Mouse (Mus musculus) kidney, postnatal 0 days (tissue): Measurements from ENCODE around the gene Clptm1. TPM values are rescaled to one million over a fixed set of nuclear protein-coding genes. Genes with fewer than 3 reads are reported as not detected.

ENCODE experiments used
- ATAC-seq: fragments of 200-750 bp; cut with Nextera tagmentation; replicated peaks from 2 replicates; pipeline ENCODE4 v1.8.0; 2017; ENCODE audit warnings: low read depth, moderate number of reproducible peaks, moderate TSS enrichment, moderate library complexity; ENCODE audit not compliant: low FRiP score
- DNase-seq: peaks from one replicate; pipeline ENCODE4 v3.0.0-alpha.2; 2016; ENCODE audit warnings: low spot score
- H3K27ac ChIP-seq: fragments of 300-500 bp; sonication (generic); 2 replicates; pipeline ENCODE4 v1.5.1; 2014; ENCODE audit warnings: mild to moderate bottlenecking
- H3K27me3 ChIP-seq: fragments of 300-500 bp; sonication (generic); 2 replicates; pipeline ENCODE4 v1.6.1; 2014; ENCODE audit warnings: low read length, mixed read lengths; ENCODE audit not compliant: insufficient read depth
- H3K36me3 ChIP-seq: fragments of 300-500 bp; sonication (generic); 2 replicates; pipeline ENCODE4 v1.6.1; 2014; ENCODE audit warnings: low read length, mixed read lengths; ENCODE audit not compliant: insufficient read depth
- H3K4me1 ChIP-seq: fragments of 300-500 bp; sonication (generic); replicated peaks from 2 replicates; pipeline ENCODE4 v1.6.1; 2014; ENCODE audit warnings: antibody characterized with exemption, low read length, mixed read lengths; ENCODE audit not compliant: insufficient read depth
- H3K4me2 ChIP-seq: fragments of 300-500 bp; sonication (generic); 2 replicates; pipeline ENCODE4 v1.6.1; 2014; ENCODE audit warnings: mild to moderate bottlenecking, low read length, moderate library complexity, mixed read lengths
- H3K4me3 ChIP-seq: fragments of 300-500 bp; sonication (generic); replicated peaks from 2 replicates; pipeline ENCODE4 v1.5.1; 2014; ENCODE audit warnings: low read depth, low read length
- H3K9ac ChIP-seq: fragments of 300-500 bp; sonication (generic); 2 replicates; pipeline ENCODE4 v1.6.1; 2014; ENCODE audit warnings: low read depth, low read length
- H3K9me3 ChIP-seq: fragments of 300-500 bp; sonication (generic); replicated peaks from 2 replicates; pipeline ENCODE4 v1.6.1; 2016; ENCODE audit warnings: low read length, inconsistent platforms, mixed read lengths
- CTCF ChIP-seq: IDR thresholded peaks from 2 replicates; pipeline ENCODE4 v1.5.1; 2016; ENCODE audit warnings: antibody characterized with exemption, low read depth, mild to moderate bottlenecking, moderate library complexity
- WGBS: fragments of 180-500 bp; shearing (Covaris S2); extraction: QIAGEN DNeasy Blood & Tissue Kit; methylation state at CpG from one replicate; pipeline ENCODE4 v1.1.7; 2014; 5-methylcytosine and 5-hydroxymethylcytosine counted together
- polyA plus RNA-seq: library from polyadenylated mRNA; unstranded; fragments of >200 nt; fragmentation: Nextera tagmentation; extraction: Ambion mirVana; gene quantifications from 2 replicates; pipeline ENCODE4 v1.2.1, GENCODE M21; 2015

The Clptm1 gene
- polyA plus RNA-seq = 96.9 and 97.8 TPM in 2 replicates

DNA sequence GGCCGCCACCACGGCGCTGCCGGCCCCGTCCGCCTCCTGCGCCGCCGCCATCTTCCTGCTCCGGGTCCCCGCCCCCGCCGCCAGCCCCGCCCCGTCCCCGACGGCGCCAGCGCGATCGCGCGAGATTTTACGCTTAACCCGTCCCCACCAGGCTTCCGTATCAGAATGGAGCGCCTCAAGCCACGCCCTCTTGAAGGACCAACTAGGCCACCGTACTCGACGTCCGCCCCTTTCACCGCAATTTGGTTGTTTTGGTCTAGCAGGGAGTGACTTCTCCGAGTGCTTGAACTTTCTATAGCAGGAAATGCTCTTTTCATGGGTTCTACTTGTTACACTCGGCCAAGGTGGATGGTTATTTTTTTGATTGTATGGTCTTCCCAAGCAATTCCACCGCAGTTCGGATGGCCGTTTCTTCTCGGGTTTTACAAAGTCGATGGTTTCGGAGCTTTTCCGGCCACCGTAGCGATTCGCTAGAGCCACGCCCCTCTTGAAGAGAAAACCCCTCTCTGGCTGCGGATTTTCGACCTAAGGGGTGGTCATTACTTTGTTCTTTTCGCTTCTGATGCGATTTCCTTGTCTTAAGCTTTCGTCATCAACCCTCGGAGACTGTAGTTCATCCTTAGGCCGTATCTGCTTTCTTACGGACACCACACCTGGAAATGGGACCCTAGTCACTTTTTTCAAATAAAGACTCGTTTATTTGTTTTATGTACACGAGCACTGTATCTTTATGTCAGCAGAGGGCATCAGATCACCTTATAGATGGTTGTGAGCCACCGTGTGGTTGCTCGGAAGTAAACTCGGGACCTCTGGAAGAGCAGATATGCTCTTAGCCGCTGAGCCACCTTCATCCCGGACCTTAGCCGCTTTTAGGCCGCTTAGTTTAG, at the start of gene Clptm1:
Clptm1 (minus strand) TSS at position 79 of the 887 bp plus-strand sequence.
- peaks cover 13% of the 10 kb centered on the region for H3K4me1 ChIP-seq
- WGBS = 1% methylated on average over 59 of the region's 63 CpGs
- peak within 1 kb of the TSS; percentile 98 for H3K9ac ChIP-seq
- peak; percentile 72 for TF ChIP-seq CTCF
- peaks cover 4% of the 10 kb centered on the region for H3K36me3 ChIP-seq
- ATAC-seq (peak; percentile 90), DNase-seq (peak; percentile 99)
- H3K4me3 ChIP-seq = peak within 1 kb of the TSS; percentile 100
- H3K4me2 ChIP-seq = peak within 1 kb of the TSS; percentile 91
- no peaks in the 10 kb centered on the region for H3K27me3 ChIP-seq
- H3K9me3 ChIP-seq = no peaks in the 10 kb centered on the region
- H3K27ac ChIP-seq = peak within 1 kb of the TSS; percentile 97

DNA sequence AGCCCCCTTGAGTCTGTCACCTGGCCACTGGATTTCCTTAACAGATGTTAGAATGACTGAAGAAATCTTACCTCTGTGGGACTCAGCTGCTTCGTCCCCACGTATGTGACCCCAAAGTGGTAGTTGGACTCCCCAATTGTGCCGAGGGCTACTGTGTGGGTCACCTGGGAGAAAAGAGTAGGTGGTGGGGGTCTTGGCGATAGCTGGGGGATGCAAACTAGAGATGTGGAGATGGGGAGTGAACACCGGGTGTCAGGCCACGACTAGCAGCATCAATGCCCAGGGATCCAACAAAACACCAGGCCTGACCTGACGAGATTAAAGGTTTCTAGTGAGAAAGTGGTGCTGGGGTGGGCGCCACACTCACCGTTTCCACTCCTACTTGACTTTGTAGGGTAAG, 48.8 kb upstream of the Clptm1 start:
- TF ChIP-seq CTCF = no peak
- H3K27ac ChIP-seq = no peak overlapping the region
- H3K4me3 ChIP-seq = no peak overlapping the region
- peaks cover 43% of the 10 kb centered on the region for H3K36me3 ChIP-seq
- ATAC-seq (no peak), DNase-seq (no peak)
- H3K4me2 ChIP-seq = no peak overlapping the region
- WGBS = 90% methylated on average over 9 of the region's 9 CpGs
- H3K9me3 ChIP-seq = no peaks in the 10 kb centered on the region
- no peaks in the 10 kb centered on the region for H3K27me3 ChIP-seq
- no peaks in the 10 kb centered on the region for H3K4me1 ChIP-seq
- no peak overlapping the region for H3K9ac ChIP-seq

GRCm38 (mm10) chr7:19713196-19713595, 48.4 kb upstream of the Clptm1 start:
- DNase-seq = peak; percentile 34
- no peak overlapping the region for H3K4me2 ChIP-seq
- WGBS = 38% methylated on average over 4 of the region's 4 CpGs
- H3K9ac ChIP-seq = no peak overlapping the region
- peaks cover 40% of the 10 kb centered on the region for H3K36me3 ChIP-seq
- no peak overlapping the region for H3K27ac ChIP-seq
- no peaks in the 10 kb centered on the region for H3K27me3 ChIP-seq
- no peaks in the 10 kb centered on the region for H3K9me3 ChIP-seq
- no peaks in the 10 kb centered on the region for H3K4me1 ChIP-seq
- no peak overlapping the region for H3K4me3 ChIP-seq
- no peak for ATAC-seq
- peak; percentile 64 for TF ChIP-seq CTCF

- H3K4me2 ChIP-seq = no peak overlapping the region
Observed at GRCm38 (mm10) chr7:19712414-19712813, 47.6 kb upstream of the Clptm1 start.

GRCm38 (mm10) chr7:19710650-19711049, 45.8 kb upstream of the Clptm1 start:
- peaks cover 42% of the 10 kb centered on the region for H3K36me3 ChIP-seq
- H3K9ac ChIP-seq = no peak overlapping the region
- no peak overlapping the region for H3K4me2 ChIP-seq
- no peak overlapping the region for H3K27ac ChIP-seq
- WGBS = 85% methylated on average over 10 of the region's 10 CpGs
- DNase-seq (no peak), ATAC-seq (no peak)
- H3K4me1 ChIP-seq = no peaks in the 10 kb centered on the region
- no peak for TF ChIP-seq CTCF
- H3K27me3 ChIP-seq = no peaks in the 10 kb centered on the region
- H3K4me3 ChIP-seq = no peak overlapping the region
- no peaks in the 10 kb centered on the region for H3K9me3 ChIP-seq

More at GRCm38 (mm10) chr7:19712414-19712813, 47.6 kb upstream of the Clptm1 start:
- Histone ChIP-seq H3K27ac (no peak overlapping the region), H3K4me1 (no peaks in the 10 kb centered on the region), H3K27me3 (no peaks in the 10 kb centered on the region), H3K4me3 (no peak overlapping the region), H3K9me3 (no peaks in the 10 kb centered on the region), H3K9ac (no peak overlapping the region), H3K36me3 (peaks cover 36% of the 10 kb centered on the region)
- DNase-seq (no peak), ATAC-seq (no peak)
- TF ChIP-seq CTCF = peak; percentile 77
- WGBS = 73% methylated on average over 4 of the region's 4 CpGs

GRCm38 (mm10) chr7:19705271-19705670, 40.4 kb upstream of the Clptm1 start:
- peaks cover 7% of the 10 kb centered on the region; the same call in 1 of the 2 replicates for H3K4me1 ChIP-seq
- 95% methylated on average over 7 of the region's 7 CpGs for WGBS
- ATAC-seq (no peak), DNase-seq (no peak)
- H3K36me3 ChIP-seq = peaks cover 31% of the 10 kb centered on the region
- TF ChIP-seq CTCF = no peak
- H3K27ac ChIP-seq = no peak overlapping the region
- H3K4me2 ChIP-seq = no peak overlapping the region
- no peaks in the 10 kb centered on the region for H3K27me3 ChIP-seq
- no peak overlapping the region for H3K9ac ChIP-seq
- no peaks in the 10 kb centered on the region for H3K9me3 ChIP-seq
- H3K4me3 ChIP-seq = no peak overlapping the region
